Mouse (Mus musculus) G1E (cell line): ENCODE data around the gene Dstyk. TPM values are rescaled to one million over a fixed set of nuclear protein-coding genes. Genes with fewer than 3 reads are reported as not detected.

ENCODE experiments used
- ATAC-seq: 2 replicates; pipeline ENCODE4 v1.8.0; 2016; ENCODE audit warnings: mild to moderate bottlenecking; ENCODE audit not compliant: insufficient number of reproducible peaks, poor library complexity, low FRiP score, severe bottlenecking; ENCODE audit errors: extremely low read depth
- DNase-seq: peaks from one replicate; pipeline ENCODE4 v3.0.0; 2012; ENCODE audit warnings: low spot score
- H3K27me3 ChIP-seq: 2 replicates; pipeline ENCODE4 v1.6.1; 2012; ENCODE audit warnings: mild to moderate bottlenecking, low read length, inconsistent platforms; ENCODE audit not compliant: insufficient read depth
- H3K36me3 ChIP-seq: replicated peaks from 2 replicates; pipeline ENCODE3; 2012; ENCODE audit warnings: mild to moderate bottlenecking, inconsistent platforms
- H3K4me1 ChIP-seq: 2 replicates; pipeline ENCODE4 v1.6.1; 2012; ENCODE audit warnings: low read depth, low read length, inconsistent platforms, mixed read lengths; ENCODE audit not compliant: insufficient read depth
- H3K4me3 ChIP-seq: 2 replicates; pipeline ENCODE4 v1.5.1; 2012; ENCODE audit warnings: low read depth, mild to moderate bottlenecking, inconsistent platforms, low read length, moderate library complexity, mixed read lengths
- H3K9me3 ChIP-seq: replicated peaks from 2 replicates; pipeline ENCODE4 v1.6.1; 2012; ENCODE audit warnings: inconsistent platforms
- CTCF ChIP-seq: IDR thresholded peaks from 2 replicates; pipeline ENCODE4 v1.5.1; 2012; ENCODE audit warnings: low read depth, low read length, inconsistent platforms, mixed read lengths
- GATA1 ChIP-seq: IDR thresholded peaks from 2 replicates; pipeline ENCODE4 v1.6.1; 2012; ENCODE audit warnings: borderline replicate concordance, low read length, inconsistent platforms, mixed read lengths
- GATA2 ChIP-seq: IDR thresholded peaks from 2 replicates; pipeline ENCODE4 v1.6.1; 2012; ENCODE audit warnings: low read depth, low read length, inconsistent platforms, borderline replicate concordance
- POLR2AphosphoS5 ChIP-seq: IDR thresholded peaks from 2 replicates; pipeline ENCODE4 v1.6.1; 2012; ENCODE audit warnings: low read depth, low read length, inconsistent platforms; ENCODE audit not compliant: insufficient replicate concordance
- TAL1 ChIP-seq: conservative IDR thresholded peaks from 2 replicates; pipeline ENCODE4 v1.6.1; 2012; ENCODE audit warnings: low read depth, low read length, inconsistent platforms, mixed read lengths
- polyA plus RNA-seq: library from polyadenylated mRNA; stranded (reverse); fragments of >175 nt; gene quantifications from 2 replicates; pipeline ENCODE4 v1.2.3, GENCODE M21; 2012
- total RNA-seq, 2 experiments: library from RNA; stranded (forward) in 1 of 2; stranded (reverse) in 1 of 2; fragments of 200-1000 nt in 1 of 2; fragments of >200 nt in 1 of 2; fragmentation: Nextera tagmentation in 1 of 2; gene quantifications; 2 replicates each; pipeline ENCODE4 v1.2.3; 2014 to 2017

Gene Dstyk
- total RNA-seq (2014; fragmentation: Nextera tagmentation) (22.7 and 24.8 TPM in 2 replicates), total RNA-seq (2017) (18.5 and 19.0 TPM in 2 replicates), polyA plus RNA-seq (2.3 and 2.9 TPM in 2 replicates)

GRCm38 (mm10) chr1:132417319-132418251, at the start of gene Dstyk:
Gene Dstyk (plus strand): TSS chr1:132417555.
- ATAC-seq: peak; percentile 91
- Histone ChIP-seq H3K4me3 (peak within 1 kb of the TSS; percentile 78), H3K36me3 (peaks cover 13% of the 10 kb centered on the region), H3K4me1 (peaks cover 51% of the 10 kb centered on the region), H3K27me3 (no peaks in the 10 kb centered on the region), H3K9me3 (no peaks in the 10 kb centered on the region)
- TF ChIP-seq TAL1 (no peak), GATA1 (no peak), CTCF (peak; percentile 29; the same call in 1 of the 2 replicates)
- peak; percentile 98 for DNase-seq

DNA sequence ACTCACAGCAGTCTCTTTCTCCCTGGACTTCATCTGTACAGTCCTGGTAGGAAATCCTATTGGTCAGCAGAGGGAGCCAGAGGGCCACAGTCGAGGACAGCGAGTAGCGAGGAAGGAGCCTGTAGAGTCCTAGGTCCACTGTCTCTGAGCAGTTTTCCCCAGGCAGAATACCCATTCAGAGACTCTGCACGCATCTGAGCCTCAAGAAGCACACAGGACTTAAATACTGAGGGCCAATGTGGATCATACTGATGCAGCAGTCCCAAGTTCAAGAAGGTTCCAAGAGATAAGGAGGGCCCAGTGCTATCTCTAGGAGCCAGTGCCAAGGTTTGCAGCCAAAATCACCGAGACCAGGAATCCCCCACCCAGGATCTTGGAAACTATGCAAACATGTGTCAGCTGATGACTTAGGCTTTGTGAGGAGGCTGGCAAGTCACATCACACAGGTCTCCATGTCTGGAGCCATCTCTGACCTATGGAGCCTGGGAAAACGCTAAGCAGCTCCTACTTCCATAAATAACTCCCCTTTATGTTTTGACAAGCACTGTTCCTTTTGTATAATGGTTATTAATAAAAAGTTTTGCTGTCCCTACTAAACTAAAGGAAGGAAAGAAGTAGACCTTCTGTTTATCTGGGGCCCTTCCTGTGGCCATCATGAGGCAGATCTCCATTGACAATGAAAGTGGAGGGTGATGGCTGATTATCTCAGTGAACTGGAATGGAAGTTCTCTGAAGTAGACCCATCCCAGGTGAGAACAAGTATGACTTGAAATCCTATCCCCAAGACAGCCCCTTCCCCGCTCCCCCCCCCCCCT, 49.5 kb upstream of the Dstyk start:
- Histone ChIP-seq H3K36me3 (peaks cover 74% of the 10 kb centered on the region), H3K9me3 (no peaks in the 10 kb centered on the region), H3K4me1 (peaks cover 87% of the 10 kb centered on the region), H3K27me3 (no peaks in the 10 kb centered on the region), H3K4me3 (peak overlapping the region; percentile 58; the same call in 1 of the 2 replicates)
- TF ChIP-seq TAL1: peak; percentile 100
- peak; percentile 88 for TF ChIP-seq CTCF
- TF ChIP-seq GATA2: peak; percentile 89; the same call in 1 of the 2 replicates
- TF ChIP-seq GATA1: no peak
- no peak for TF ChIP-seq POLR2AphosphoS5
- DNase-seq: peak; percentile 88
- peak; percentile 95 for ATAC-seq

DNA sequence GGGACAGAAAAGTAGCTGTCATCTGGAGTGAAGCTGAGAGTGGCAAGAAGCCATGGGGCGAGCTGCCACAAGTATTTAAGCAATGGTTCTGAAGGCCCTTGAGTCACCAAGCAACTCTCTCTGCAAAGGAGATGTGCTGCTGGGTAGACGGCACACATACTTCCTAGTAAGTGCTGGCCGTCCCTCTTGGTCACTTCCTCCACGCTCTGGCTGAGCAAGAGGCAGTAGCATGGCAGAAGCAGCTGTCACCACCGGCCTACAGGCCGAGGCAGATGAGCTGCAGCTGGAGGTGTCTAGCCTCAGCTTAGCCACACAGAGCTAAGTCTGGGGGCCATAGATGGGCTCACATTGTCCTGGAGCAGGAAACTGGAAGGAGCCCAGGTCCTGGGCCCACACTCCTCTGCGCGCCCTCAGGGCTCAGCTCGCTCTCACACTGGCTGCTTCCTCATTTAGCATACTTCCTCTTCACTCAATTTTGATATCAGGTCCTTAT, 46.6 kb upstream of the Dstyk start:
- H3K27me3 ChIP-seq: no peaks in the 10 kb centered on the region
- no peak for DNase-seq
- peak overlapping the region; percentile 37; the same call in 1 of the 2 replicates for H3K4me3 ChIP-seq
- no peaks in the 10 kb centered on the region for H3K9me3 ChIP-seq
- TF ChIP-seq GATA1: no peak
- no peak for TF ChIP-seq TAL1
- TF ChIP-seq GATA2: no peak
- peaks cover 74% of the 10 kb centered on the region for H3K36me3 ChIP-seq
- ATAC-seq: no peak
- H3K4me1 ChIP-seq: peaks cover 98% of the 10 kb centered on the region

DNA sequence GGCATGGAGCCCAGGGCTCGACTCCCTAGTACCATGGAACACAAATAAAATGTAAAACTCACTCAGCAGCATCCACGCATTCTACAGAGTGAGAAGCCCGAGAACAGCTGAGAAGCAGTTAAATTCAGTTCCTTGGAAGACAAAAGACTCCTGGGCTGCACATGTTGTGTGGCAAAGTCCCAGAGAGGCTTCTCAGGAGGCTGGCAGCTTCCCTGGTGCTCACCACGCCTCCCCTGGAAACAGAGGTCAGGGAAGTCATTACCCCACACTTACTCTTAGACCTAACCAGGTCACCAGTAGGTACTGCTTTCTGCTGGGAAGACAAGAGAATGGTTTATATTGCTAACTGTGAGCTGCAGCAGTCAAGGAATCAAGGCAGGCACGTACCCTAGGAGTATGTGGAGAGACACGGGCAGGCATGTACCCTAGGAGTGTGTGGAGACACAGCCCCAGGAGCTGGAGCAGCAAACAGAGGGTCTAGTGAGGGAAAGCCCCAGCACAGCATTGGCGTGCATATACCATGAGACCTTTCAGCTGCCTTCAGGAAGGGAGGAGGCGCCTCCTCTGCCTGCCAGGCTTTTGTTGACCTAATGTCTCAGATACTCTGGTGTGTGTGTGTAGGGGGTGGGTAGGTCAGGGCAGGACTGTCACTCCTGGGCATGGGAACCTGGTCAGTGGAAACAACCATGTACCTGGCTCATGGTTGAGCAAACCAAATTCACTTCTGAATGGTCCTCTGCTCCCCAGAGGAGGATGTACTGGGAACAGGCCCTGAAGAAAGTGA, 45.9 kb upstream of the Dstyk start:
- TF ChIP-seq GATA2 (no peak), GATA1 (no peak), POLR2AphosphoS5 (no peak), TAL1 (no peak), CTCF (no peak)

DNA sequence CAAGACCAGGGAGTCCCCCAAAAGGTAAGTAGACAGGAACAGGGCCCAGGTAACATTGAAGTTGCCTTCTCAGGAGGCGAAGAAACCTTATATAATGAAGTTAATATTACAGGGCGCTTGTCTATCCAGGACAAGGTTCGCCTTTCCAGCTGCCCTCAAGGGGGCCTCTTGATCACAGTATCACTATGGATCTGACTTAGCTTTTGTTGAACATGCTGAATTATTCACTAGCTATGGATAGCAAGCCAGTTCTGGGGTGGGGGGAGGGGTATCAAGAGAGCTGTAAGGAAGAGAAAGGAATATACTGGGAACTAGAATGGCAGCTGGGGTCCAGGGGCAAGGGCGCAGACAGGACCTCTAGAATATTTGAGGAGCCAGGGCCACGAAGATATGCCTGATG, 45.0 kb upstream of the Dstyk start:
- H3K4me1 ChIP-seq: peaks cover 98% of the 10 kb centered on the region
- DNase-seq (no peak), ATAC-seq (no peak)
- no peaks in the 10 kb centered on the region for H3K27me3 ChIP-seq
- H3K4me3 ChIP-seq: no peak overlapping the region
- H3K9me3 ChIP-seq: no peaks in the 10 kb centered on the region
- TF ChIP-seq TAL1: no peak
- no peak for TF ChIP-seq GATA1
- peaks cover 69% of the 10 kb centered on the region for H3K36me3 ChIP-seq

More for the DNA sequence above, 45.9 kb upstream of the Dstyk start:
- peaks cover 98% of the 10 kb centered on the region for H3K4me1 ChIP-seq
- H3K9me3 ChIP-seq: no peaks in the 10 kb centered on the region
- no peak for ATAC-seq
- H3K4me3 ChIP-seq: peak overlapping the region; percentile 3; the same call in 1 of the 2 replicates
- H3K36me3 ChIP-seq: peaks cover 70% of the 10 kb centered on the region
- no peaks in the 10 kb centered on the region for H3K27me3 ChIP-seq
- no peak for DNase-seq
